22 mouse cellular contexts compared by ENCODE assay signal in the genomic region with DNA sequence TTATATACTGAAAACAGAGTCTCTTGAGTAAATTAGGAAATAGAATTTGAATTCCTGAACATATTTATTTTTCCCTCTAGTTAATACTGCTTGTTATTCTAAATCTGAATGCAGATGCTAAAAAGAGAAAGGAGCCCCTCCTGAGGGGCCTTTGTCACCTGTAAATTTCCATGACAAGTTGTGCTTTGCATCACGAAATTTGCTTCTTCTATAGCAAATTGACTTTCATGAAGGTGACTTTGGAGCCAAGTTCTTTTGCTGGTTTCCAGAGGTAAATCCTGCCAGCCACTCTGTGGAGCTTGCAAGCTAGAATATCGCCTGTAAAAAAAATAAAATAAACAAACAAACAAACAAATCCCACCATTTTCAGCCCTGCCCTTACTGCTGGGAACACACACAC.
A peak's percentile ranks its signal among the peaks of the same experiment; 100 is the strongest.
DNase-seq lines count a peak whose midpoint lies in the region; ATAC-seq and TF ChIP-seq lines count a peak whose summit lies in the region.
"Had no signal": no experiment of that assay in that cellular context is flagged by ENCODE, and none has a peak within 500 bp of the region (broad histone marks: within the 10 kb centered on the region; RNA-seq: fewer than 3 reads in every experiment).

No protein-coding gene starts in this region.

- intact Hi-C loops in left cerebral cortex, adult 2 months (cut with DNase I) = loop anchor here (5.0 kb wide), 1 partner anchor 262 kb away; a partner anchor contains a TSS

- no peak overlapping the region for H3K4me3 ChIP-seq in left cerebral cortex, adult 2 months
- no peak overlapping the region for H3K4me3 ChIP-seq in kidney, embryonic 15.5 days (replicated peaks)
- H3K4me3 ChIP-seq: embryonic facial prominence, embryonic 13.5 days; embryonic facial prominence, embryonic 15.5 days; erythroblast, embryonic 14.5 days; forebrain, embryonic 10.5 days; forebrain, embryonic 12.5 days had no signal

- H3K9ac ChIP-seq in kidney, embryonic 15.5 days = no peak overlapping the region
- H3K9ac ChIP-seq: embryonic facial prominence, embryonic 13.5 days; embryonic facial prominence, embryonic 15.5 days; forebrain, embryonic 12.5 days had no signal

- H3K36me3 ChIP-seq in kidney, embryonic 15.5 days = no peaks in the 10 kb centered on the region
- H3K36me3 ChIP-seq: embryonic facial prominence, embryonic 13.5 days; embryonic facial prominence, embryonic 15.5 days; forebrain, embryonic 10.5 days; forebrain, embryonic 12.5 days; G1E had no signal

- H3K4me2 ChIP-seq in kidney, embryonic 15.5 days = no peak overlapping the region
- H3K4me2 ChIP-seq: embryonic facial prominence, embryonic 13.5 days; embryonic facial prominence, embryonic 15.5 days; forebrain, embryonic 12.5 days had no signal

- no peaks in the 10 kb centered on the region for H3K27me3 ChIP-seq in kidney, embryonic 15.5 days
- H3K27me3 ChIP-seq: embryonic facial prominence, embryonic 13.5 days; embryonic facial prominence, embryonic 15.5 days; forebrain, embryonic 12.5 days had no signal

- WGBS in kidney, embryonic 15.5 days = 57% methylated on average over 2 of the region's 2 CpGs

- H3K4me1 ChIP-seq in kidney, embryonic 15.5 days = 0 out of 2 replicates have a peak, but pooled peaks cover 6% of the 10 kb centered on the region
- H3K4me1 ChIP-seq: embryonic facial prominence, embryonic 13.5 days; embryonic facial prominence, embryonic 15.5 days; forebrain, embryonic 12.5 days had no signal

- no peak for DNase-seq in left cerebral cortex, adult 2 months (ENCODE audit: extremely low spot score in 1 of 2, low spot score in 2 of 2)
- DNase-seq in left cerebral cortex, adult 11 months (ENCODE audit: low spot score) = no peak
- DNase-seq in ES-CJ7 (ENCODE audit: low read depth, low spot score) (peak; percentile 64), R1 (ENCODE audit: low read depth, low spot score) (peak; percentile 71)
- DNase-seq in brain, adult 2 months (ENCODE audit: low read depth, low spot score) = peak; percentile 16
- no peak for DNase-seq in left cerebral cortex, adult 9 months (ENCODE audit: low spot score in 2 of 2)
- DNase-seq: adrenal gland, adult 8-10 months; adrenal gland, postnatal 14 days; adrenal gland, postnatal 36 days; cerebellum, postnatal 14 days; embryo, embryonic 11 days had no signal

- TF ChIP-seq CTCF in left cerebral cortex, adult 2 months (IDR thresholded peaks at IDR 0.05) = no peak

- ATAC-seq in kidney, embryonic 15.5 days (replicated peaks; ENCODE audit: low FRiP score) = no peak
- ATAC-seq: activated CD4-positive, CD25-positive, alpha-beta regulatory T cell, adult 4 months; forebrain, embryonic 14.5 days; forebrain, embryonic 16.5 days; Patski had no signal

- no peaks in the 10 kb centered on the region for H3K9me3 ChIP-seq in kidney, embryonic 15.5 days (replicated peaks)
- H3K9me3 ChIP-seq: embryonic facial prominence, embryonic 13.5 days; embryonic facial prominence, embryonic 15.5 days; forebrain, embryonic 10.5 days; forebrain, embryonic 12.5 days had no signal

- H3K27ac ChIP-seq in left cerebral cortex, adult 2 months = peak overlapping the region; percentile 66; the same call in 1 of the 2 replicates
- H3K27ac ChIP-seq in kidney, embryonic 15.5 days = no peak overlapping the region
- H3K27ac ChIP-seq: embryonic facial prominence, embryonic 13.5 days; embryonic facial prominence, embryonic 15.5 days; forebrain, embryonic 10.5 days; forebrain, embryonic 12.5 days had no signal

Comparison
In these comparisons a context has a peak if more than half of its experiments do, and no peak if none do; other contexts are left out.
1. DNase-seq: peak in ES-CJ7 (single experiment), R1 (single experiment) and brain, adult 2 months (single experiment); none in left cerebral cortex, adult 2 months (0 of 2), left cerebral cortex, adult 11 months (single experiment) and left cerebral cortex, adult 9 months (0 of 2).